Mouse (Mus musculus): Measurements from ENCODE around the gene Pdzd2. TPM values are rescaled to one million over a fixed set of nuclear protein-coding genes. Genes with fewer than 3 reads are reported as not detected.

Pdzd2 gene
- total RNA-seq, 2 experiments from 2014 or later: 2.4 TPM; not detected in 1

DNA sequence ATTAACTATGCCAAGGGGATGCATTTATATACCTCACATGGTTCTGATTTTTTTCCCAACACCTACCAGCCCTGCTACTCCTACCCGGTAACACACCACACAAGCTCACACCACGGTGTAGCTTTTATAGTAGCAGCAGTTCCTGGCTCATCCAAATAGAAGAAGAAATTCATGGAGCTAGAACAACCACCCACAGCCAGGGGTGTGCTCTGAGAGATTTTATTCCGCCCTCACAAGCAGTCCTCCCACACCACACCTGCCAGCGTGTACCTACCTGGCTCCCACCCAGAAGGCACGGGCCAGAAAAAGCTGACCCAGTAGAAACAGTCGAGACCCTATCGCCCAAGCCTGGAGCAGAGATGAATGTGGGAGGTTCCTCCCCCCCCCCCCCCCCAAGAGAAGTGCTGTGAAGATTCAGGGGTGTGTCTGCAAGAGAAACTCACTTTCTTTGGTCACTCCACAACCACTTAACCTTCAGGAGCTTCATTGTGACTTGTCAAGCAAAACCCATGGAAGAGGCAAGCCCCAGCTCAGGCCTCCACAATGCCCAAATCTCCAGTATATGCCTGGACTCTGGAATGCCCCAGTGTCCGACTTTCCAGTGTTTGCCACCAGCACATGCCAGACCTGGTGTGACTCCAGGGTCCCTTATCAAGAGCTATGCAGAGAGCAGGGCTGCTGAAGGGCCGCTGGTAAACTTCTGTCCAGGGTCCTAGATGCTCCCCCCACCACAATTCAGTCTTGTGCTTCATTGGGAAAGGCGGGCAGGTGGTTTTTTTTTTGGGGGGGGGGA lies 1.2 kb downstream of the Pdzd2 start:
- no peak for ATAC-seq (replicated peaks; ENCODE audit: low FRiP score, low TSS enrichment, poor library complexity, severe bottlenecking)

DNA sequence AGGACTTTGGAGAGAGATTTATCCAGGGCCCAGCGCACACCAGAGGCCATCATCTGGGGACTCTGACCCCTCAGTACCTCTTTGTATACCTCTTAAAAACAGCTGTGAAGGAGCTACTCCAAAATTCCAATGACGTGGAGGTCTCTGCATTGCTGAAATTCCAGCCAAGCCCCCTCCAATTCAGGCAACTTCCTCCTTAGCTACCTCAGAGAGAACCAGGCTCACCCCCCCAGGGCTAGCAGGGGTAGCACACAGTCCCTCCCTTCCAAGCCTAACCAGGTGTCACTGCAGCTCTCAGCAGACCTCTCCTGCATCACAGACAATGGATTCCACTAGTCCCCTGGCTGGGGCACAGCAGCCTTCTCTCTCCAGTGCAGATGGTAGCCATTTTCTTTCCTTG lies 4.5 kb downstream of the Pdzd2 start:
- ATAC-seq (replicated peaks; ENCODE audit: low FRiP score, low TSS enrichment, poor library complexity, severe bottlenecking): no peak

DNA sequence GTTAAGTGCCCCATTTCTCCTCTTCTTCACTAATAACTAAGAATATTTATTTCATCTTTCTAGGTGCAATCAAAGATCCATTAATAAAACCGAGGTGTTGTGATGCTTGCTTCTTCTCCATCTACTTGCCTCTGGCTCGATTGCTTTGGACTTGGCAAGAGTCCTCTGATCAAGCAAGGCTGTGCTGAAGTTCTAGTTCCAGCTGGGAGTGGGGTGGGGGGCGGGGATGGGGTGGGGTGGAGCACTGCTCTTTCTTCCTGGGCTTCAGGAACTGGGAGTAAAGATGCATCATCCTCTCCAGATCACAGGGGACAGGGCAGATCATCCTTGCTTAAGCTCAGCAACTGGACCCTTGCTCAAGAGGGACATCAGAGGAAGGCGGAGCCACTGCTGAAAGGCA lies 5.5 kb downstream of the Pdzd2 start:
- ATAC-seq (replicated peaks; ENCODE audit: low FRiP score, low TSS enrichment, poor library complexity, severe bottlenecking): no peak

DNA sequence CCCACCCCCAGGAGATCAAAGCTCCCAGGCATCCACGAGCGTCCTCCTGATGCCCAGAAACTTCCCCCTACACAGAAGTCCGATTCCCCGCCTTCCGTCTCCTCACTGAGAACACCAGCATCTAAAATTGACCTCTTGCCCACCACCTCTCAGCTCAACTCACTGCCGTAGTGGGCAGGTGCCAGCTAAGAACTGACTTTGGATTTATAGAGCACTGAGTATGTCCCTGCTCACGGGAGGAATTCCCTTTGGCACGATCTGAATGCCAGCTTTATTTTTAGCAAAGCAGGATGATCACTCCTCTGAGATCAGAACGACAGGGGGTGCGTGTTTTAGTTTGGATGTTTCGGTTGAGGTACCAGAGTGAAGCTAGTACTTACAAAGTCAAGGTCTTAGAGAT lies 7.1 kb downstream of the Pdzd2 start:
- ATAC-seq (replicated peaks; ENCODE audit: low FRiP score, low TSS enrichment, poor library complexity, severe bottlenecking): no peak

DNA sequence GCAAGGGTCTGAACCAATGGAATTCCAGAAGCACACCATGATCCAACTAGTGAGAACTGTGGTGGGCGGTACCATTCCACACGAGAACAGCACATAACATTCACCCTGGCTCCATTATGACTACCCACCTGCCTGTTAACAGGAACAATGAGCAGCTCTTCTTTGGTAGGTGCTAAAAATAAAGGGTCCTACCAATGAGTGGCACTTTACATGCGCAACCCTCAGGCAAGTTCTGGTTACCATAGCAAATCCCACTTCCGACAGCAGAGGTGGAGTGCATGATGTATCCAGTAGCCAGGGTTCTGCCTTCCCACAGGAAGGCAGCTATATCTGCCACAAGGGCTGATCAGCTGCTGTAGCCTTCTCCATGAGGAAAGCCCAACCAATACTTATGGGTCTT lies 11.3 kb downstream of the Pdzd2 start:
- no peak for ATAC-seq (replicated peaks; ENCODE audit: low FRiP score, low TSS enrichment, poor library complexity, severe bottlenecking)

DNA sequence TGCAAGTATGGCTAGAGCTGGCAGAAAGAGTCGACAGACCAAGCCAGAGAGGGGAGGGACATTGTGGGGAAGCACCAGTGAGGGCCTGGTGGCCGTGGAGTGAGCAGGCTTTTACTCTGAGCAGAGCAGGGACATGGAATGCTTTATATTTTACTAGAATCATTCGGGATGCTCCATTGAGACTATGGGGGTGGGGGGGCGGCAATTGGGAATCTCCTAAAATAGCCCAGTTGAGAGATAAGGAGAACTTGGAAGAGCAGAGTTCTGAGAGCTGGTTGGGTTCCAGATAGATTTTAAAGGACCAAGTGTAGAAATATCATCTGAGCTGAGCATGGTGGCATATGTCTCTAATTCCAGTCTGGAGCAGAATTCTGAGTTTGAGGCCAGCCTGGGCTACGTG lies 14.5 kb downstream of the Pdzd2 start:
- ATAC-seq (replicated peaks; ENCODE audit: low FRiP score, low TSS enrichment, poor library complexity, severe bottlenecking): no peak

DNA sequence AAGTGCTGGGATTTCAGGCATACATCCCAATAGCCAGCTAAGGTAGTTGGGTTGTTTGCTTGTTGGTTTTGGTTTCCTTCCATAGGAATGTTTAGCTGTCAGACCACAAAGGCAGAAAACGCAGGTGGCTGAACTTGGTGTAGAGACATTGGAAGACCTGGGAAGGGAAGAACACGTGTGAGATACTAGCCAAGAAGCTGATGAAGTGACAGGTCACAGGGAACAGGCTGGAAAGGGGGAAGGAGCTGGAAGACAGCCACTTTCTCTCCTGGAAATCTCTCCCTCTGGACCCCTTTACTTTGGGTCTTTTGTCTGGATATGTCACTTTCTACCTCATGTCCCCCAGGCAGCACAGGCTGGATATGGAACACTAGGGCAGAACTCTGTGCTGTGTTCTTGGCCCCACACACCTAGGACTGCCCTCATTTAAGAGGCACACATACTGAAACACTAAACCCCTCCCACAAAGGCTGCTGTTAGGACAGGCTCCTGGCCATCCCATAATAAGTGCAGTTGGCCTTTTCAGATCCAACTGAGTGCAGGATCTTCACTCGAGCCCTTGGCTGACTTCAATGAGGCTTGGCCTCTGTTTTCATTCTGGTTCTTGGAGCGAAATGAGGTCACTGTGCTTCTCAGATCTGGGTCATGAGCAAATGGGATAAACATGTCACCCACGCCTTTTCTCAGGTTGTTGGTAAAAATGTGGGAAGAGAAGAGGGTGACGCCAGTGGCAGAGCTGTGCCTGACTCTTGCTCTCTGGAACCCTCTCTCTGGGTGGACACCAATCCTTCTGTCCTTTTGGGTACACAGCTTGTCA lies 17.8 kb downstream of the Pdzd2 start:
- no peak for ATAC-seq (replicated peaks; ENCODE audit: low FRiP score, low TSS enrichment, poor library complexity, severe bottlenecking)

DNA sequence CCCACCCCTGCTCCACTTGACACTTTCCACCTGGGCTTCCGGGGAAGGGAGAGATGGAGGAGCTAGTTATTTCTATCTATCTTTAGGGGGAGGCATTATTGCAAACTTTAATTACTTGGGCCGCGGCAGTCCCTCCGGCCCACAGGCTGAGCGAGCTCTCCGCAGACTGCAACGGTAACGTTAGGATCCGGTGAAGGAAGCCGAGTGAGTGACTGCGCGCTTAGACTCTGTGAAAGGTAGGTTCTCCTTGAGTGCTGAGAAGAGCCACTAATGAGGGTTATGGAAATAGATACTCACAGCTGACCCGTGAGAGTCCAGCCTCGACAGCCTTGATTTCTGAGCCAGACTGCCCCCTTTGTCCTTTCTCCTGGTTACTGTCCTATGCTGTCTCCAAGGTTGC lies 20.9 kb downstream of the Pdzd2 start:
- ATAC-seq (replicated peaks; ENCODE audit: low FRiP score, low TSS enrichment, poor library complexity, severe bottlenecking): no peak

DNA sequence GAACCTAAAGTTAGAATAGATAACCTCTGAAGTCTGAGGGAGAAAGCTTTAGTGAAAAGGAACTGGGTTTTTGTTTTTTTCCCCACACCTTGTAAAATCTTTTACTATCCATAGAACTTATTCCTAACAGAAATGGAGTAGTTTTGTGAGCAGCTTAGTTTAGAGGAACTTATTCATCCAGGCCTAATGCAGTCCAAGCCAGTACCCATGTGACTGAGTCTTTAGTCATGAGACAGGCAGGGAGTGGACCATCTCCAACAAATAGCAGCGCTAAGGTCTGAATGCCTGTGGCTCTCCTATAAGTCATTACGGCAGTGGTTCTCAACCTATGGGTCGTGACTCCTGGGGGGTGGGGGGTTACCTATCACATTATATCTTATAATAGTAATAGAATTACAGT lies 22.3 kb downstream of the Pdzd2 start:
- ATAC-seq (replicated peaks; ENCODE audit: low FRiP score, low TSS enrichment, poor library complexity, severe bottlenecking): no peak

DNA sequence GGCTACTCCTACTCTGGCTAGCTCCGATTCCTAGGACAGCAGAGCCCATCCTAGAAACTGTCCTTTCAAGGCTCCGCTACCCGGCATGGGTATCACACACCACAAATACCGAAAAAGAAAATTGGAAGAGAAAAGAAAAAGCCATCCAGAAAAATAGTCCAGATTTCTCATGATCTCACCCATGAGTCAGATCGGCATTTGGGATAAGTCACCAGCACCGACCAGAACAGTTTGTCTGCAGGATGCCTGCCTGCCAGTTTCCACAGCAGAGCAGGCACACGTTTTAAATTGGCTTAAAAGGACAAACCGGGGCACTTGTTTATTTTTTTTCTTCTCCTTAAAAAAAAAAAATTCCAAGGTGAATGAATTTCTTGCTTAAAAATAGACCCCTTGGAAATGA lies 22.8 kb downstream of the Pdzd2 start:
- no peak for ATAC-seq (replicated peaks; ENCODE audit: low FRiP score, low TSS enrichment, poor library complexity, severe bottlenecking)

DNA sequence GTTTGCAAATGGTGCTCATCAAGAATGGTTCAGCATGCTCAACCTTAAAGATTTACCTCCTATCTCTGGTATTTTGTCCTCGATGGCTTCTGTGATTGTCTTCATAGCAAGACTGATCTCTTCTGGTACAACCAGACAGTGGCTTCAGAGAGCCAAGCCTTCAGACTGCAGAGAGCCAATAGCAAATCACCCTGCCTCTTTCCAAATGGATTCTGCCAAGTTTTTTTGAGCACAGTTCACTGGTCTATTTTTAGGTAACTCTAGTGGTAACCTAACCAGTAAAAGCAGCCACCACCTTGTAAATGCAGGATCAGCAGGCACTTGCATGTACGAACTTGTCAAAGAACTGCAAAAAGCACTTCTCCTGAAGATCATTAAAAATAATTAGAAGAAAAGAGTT lies 25.4 kb downstream of the Pdzd2 start:
- ATAC-seq (replicated peaks; ENCODE audit: low FRiP score, low TSS enrichment, poor library complexity, severe bottlenecking): no peak

DNA sequence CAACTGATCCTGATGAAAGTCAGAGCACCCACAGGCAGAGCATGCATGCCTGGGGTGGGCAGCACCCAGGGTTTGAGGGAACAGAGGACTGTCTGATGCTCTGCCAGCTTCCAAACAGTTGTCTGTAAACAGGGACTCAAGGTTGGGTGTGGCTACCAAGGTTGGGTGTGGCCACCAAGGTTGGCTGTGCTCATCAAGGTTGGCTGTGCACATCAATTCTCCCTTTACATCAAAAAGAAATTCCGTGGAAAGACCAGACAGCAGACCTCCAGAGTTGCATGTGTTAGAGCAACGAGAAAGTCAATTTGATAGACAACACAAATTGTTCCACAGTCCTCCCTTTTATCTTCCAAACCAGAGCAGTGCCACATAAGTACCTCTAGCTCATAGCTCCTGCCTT lies 26.5 kb downstream of the Pdzd2 start:
- ATAC-seq (replicated peaks; ENCODE audit: low FRiP score, low TSS enrichment, poor library complexity, severe bottlenecking): no peak

DNA sequence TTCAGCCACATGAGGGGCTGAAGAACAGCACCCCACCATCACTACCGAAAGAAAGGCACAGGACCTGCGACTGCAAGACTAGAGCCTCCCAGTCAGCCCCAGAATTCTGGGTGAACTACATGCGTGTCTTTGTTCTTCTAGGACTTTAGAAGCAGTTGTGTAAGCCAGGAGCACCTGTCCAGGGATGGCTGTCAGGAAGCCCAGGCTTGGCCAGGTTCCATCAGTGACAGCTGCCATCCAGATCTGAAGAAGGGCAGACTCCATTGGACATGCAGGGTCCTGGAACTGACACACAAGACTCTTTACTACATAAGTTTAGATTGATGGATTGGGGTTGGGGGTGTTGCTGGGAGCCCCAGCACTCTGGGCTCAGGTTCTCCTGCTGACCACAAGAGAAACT lies 29.7 kb downstream of the Pdzd2 start:
- ATAC-seq (replicated peaks; ENCODE audit: low FRiP score, low TSS enrichment, poor library complexity, severe bottlenecking): no peak

DNA sequence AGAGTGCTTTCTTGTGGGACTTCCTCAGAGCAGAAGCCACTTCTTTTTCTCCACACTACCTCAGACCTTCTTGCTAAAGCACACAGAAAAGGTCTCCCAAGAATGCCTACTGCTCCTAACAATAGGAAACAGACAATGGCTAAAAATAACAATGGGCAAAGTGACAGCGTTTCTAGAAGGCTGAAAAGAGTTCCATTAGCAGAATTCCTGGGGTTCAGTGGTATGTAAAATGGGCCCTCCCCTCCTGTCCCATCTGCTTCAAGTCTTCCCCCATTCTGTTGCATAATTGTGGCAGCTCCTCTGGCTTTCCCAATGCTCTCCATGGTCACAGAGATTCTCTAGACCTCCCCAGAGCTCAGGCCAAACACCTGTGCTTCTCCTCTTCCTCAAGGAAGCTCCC lies 31.4 kb downstream of the Pdzd2 start:
- ATAC-seq (replicated peaks; ENCODE audit: low FRiP score, low TSS enrichment, poor library complexity, severe bottlenecking): no peak

DNA sequence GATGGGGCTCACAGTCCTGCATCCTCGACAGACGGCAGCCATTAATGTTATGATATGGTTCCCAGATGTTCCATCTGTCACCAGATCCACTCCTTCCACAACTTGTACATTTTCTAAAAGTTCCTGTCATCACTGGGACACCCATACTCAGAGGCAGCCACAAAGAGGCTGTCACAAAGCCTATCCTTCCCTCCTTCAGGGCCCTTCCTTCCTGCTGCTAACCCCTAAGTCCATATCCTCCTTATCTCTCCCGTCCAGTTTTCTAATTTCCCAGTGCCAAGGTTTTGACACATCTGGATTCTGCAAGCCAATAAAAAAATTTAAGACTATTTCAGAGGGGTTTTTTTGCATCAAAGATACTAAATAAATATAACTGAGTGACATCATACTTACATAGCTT lies 32.8 kb downstream of the Pdzd2 start:
- no peak for ATAC-seq (replicated peaks; ENCODE audit: low FRiP score, low TSS enrichment, poor library complexity, severe bottlenecking)

DNA sequence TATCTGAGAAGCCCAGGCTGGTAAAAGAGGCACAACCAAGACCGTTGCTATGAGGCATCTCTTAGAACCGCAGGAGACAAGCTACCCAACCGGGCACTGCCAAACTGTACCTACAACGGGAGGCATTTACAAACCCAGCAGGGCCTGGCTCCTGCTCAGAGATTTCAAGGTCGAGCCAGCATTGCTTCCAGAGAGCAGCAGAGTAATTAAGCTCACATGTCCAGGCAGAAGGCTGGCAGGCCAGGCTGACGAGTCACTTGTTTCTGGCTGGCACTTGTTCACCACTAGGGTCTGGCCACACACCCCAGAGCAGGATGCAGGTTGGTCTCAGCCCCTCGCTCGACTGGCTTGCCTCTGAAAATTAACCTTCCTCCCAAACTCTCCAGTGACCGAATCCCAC lies 39.4 kb downstream of the Pdzd2 start:
- ATAC-seq (replicated peaks; ENCODE audit: low FRiP score, low TSS enrichment, poor library complexity, severe bottlenecking): no peak; the same call in 1 of the 2 replicates

DNA sequence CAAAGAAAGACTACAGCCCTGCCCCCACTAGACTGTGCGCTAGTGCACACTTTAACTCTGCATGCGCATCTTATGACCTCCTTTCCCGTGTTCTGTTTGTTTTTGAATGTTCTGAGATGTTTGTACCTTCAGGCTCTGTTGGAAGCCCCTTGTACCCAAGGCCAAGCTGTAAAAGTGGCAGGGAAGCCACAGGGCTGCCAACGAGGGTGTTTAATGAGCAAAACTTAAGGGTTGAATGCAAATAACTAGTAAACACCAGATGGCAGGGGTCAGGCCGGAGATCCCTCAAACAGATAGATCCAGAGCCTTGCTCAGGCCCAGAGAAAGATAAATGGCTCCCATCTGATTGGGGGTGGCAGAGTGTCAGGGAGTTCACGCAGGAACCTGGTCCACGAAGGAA lies 42.0 kb downstream of the Pdzd2 start:
- no peak for ATAC-seq (replicated peaks; ENCODE audit: low FRiP score, low TSS enrichment, poor library complexity, severe bottlenecking)

DNA sequence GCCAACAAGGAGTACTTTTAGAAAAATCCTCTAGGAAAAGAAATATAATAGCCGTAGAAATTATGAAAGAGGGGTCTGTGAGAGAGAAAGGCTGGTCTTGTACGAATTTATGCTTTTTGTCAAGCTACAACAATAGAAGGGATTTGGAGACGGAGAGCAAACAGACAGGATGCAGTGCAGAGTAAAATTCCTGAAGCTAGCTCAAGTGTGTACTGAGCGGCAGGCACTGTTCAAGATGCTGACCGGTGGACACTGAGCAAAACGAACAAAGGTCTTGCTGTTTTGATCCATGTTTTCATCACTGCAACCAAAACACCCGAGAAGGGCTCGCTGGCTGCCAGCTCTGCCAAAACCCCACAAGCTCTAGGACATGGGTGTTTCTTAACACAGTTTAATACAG lies 42.8 kb downstream of the Pdzd2 start:
- no peak for ATAC-seq (replicated peaks; ENCODE audit: low FRiP score, low TSS enrichment, poor library complexity, severe bottlenecking)

DNA sequence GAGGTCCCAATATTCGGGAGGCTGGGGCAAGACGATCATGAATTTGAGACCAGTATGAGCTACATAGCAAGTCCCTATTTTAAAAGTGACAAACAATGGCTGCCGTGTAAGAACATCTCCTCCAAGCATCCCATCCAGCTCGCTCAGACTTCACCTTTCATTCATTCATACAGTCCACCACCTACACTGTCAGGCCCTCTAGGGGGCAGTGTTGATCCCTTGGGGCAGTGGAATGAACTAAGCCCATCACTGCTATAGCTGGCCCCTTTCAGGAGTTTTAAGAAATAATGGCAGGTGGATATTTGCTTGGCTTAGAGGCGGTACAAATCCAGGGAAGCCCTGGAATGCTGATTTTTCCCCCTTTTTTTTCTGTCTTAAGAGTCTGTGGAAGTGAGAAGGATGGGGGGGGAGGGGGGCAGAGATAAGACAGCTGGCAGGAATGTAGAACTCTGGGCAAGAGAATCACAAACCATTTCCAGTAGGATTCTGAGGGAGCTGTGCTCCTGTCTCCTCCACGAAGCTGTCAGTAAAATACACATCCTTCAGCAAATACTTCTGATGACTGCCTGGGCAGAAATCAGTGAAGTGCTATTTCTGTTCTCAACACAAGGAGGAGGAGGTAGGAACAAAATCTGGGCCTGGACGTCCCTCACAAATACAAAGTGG lies 49.9 kb downstream of the Pdzd2 start:
- ATAC-seq (replicated peaks; ENCODE audit: low FRiP score, low TSS enrichment, poor library complexity, severe bottlenecking): peak; percentile 55; the same call in 1 of the 2 replicates

DNA sequence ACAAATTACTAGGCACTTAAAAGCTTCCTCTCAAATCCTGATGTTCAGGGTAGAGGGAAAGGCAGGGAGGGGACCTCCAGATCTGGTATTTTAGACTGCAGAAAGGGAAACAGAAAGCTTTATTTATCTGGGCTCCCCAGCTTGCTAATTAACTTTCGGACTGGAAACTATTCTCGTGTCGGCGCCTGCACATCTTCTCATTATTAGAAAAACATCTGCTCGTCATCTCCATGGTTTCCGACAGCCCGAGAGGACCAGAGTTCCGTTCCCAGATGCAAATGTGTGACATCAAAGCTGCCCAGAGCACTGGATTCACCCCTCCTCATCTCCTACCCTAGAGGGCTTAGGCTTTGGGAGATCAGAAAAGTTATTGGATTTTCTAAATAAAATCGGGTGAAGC lies 57.2 kb downstream of the Pdzd2 start:
- ATAC-seq (replicated peaks; ENCODE audit: low FRiP score, low TSS enrichment, poor library complexity, severe bottlenecking): no peak
